8 mouse cellular contexts compared by ENCODE assay signal in the genomic region with DNA sequence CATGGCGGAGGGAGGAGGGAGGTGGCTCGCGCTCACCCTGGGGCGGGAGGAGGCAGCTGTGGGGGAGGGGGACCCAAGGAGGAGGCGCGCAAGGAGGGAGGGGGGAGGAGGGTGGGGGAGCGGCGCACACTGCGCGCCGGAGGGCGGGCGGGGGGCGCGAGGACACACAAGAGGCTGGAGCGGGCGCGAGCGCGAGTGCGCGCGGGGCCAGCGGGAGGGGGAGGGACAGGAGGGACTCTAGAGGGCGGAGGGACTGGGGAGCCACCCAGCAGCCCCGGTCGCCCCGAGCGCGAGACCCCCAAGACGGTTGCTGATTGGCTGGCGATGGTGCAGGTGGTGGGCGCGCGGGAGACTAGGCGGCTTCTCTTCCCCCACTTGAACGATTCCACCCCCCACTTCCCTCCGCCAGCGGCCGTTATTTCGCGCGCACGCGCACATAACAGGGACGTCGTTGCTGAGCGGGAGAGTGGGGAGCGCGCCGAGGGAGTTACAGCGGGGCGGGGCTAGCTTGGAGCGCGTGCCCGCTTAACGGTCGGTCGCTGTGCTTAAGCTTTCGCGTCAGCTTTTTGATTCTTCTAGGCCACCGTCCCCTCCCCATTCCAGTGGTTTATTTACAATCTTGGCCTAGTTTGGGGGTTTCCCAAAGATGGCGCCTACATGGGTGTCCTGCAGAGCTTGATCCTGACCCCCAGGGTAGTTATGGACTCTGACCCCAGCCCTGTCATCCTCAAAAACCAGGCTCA. TPM values are rescaled to one million over a fixed set of nuclear protein-coding genes. Genes with fewer than 3 reads are reported as not detected.
DNase-seq lines count a peak whose midpoint lies in the region; ATAC-seq lines count a peak whose summit lies in the region.

Gene Maz, minus strand, starts transcription at position 54 of the 743 bp plus-strand sequence.

- H3K4me2 ChIP-seq in hindbrain, embryonic 11.5 days (replicated peaks; ENCODE audit: low read depth, low read length) = peak within 1 kb of the TSS; percentile 96

- H3K9ac ChIP-seq in hindbrain, embryonic 11.5 days (ENCODE audit: low read depth, low read length) = peak within 1 kb of the TSS; percentile 100

- DNase-seq in Muller cell, postnatal 12 days (ENCODE audit: inconsistent ontology term) = peak; percentile 100
- peak; percentile 100 for DNase-seq in cerebellum, adult 9-11 months
- DNase-seq in frontal cortex, adult 2 months (ENCODE audit: extremely low spot score in 1 of 2, low spot score in 1 of 2) = peak; percentile 98 to 100
- peak; percentile 100 for DNase-seq in hindbrain, embryonic 11.5 days (ENCODE audit: low spot score)
- peak; percentile 99 for DNase-seq in layer of hippocampus, postnatal 10 days (ENCODE audit: low spot score in 2 of 2)
- peak; percentile 100 for DNase-seq in lung, postnatal 10 days
- DNase-seq in ovary, postnatal 36 days (ENCODE audit: low spot score) = peak; percentile 99
- peak; percentile 99 for DNase-seq in thymus, postnatal 25 days

- peak within 1 kb of the TSS; percentile 99 for H3K27ac ChIP-seq in hindbrain, embryonic 11.5 days (ENCODE audit: low read depth, low read length)

- no peaks in the 10 kb centered on the region for H3K27me3 ChIP-seq in hindbrain, embryonic 11.5 days (ENCODE audit: control insufficient read depth, insufficient read depth, low read length)

- H3K4me3 ChIP-seq in hindbrain, embryonic 11.5 days (ENCODE audit: low read depth, low read length) = peak within 1 kb of the TSS; percentile 98

- peak; percentile 94 for ATAC-seq in hindbrain, embryonic 11.5 days (ENCODE audit: low FRiP score)

- H3K4me1 ChIP-seq in hindbrain, embryonic 11.5 days (replicated peaks; ENCODE audit: control insufficient read depth, insufficient read depth, low read length) = peaks cover 17% of the 10 kb centered on the region

- under 1% methylated on average over 45 of the region's 63 CpGs for WGBS in hindbrain, embryonic 11.5 days

- H3K9me3 ChIP-seq in hindbrain, embryonic 11.5 days (ENCODE audit: control insufficient read depth, low read length) = no peaks in the 10 kb centered on the region

- peaks cover 8% of the 10 kb centered on the region; the same call in 1 of the 2 replicates for H3K36me3 ChIP-seq in hindbrain, embryonic 11.5 days (ENCODE audit: control insufficient read depth, insufficient read depth, low read length)

RNA-seq across cellular contexts. Expression of gene Maz, which starts in this region (rescaled TPM):
- 165 and 186 TPM in 2 replicates for polyA plus RNA-seq in frontal cortex, adult 2 months (2012; rRNA removed)
- 69.4 and 71.4 TPM in 2 replicates for polyA plus RNA-seq in hindbrain, embryonic 11.5 days (2014; fragmentation: Nextera tagmentation; extraction: Ambion mirVana)
- 100 to 1,000 TPM; 283 to 292 TPM for total RNA-seq in layer of hippocampus, postnatal 10 days (2021)

Comparison
In these comparisons a context has a peak if more than half of its experiments do, and no peak if none do; other contexts are left out.
1. Peak in every context shown above with its lines: DNase-seq, ATAC-seq, H3K4me3 ChIP-seq and H3K27ac ChIP-seq.